Mouse (Mus musculus) liver, embryonic 13.5 days (tissue): ENCODE measurements at regions not wholly inside any gene's neighbourhood (a gene's known extent, or its start where the extent isn't known, plus 50 kb on each side); places are given as distances from the start of the nearest gene placed in this dataset.

ENCODE experiments used
- ATAC-seq: fragments of 200-750 bp; cut with Nextera tagmentation; 2 replicates; pipeline ENCODE4 v1.8.0; 2017; ENCODE audit warnings: low read depth, mild to moderate bottlenecking, moderate number of reproducible peaks, moderate library complexity
- DNase-seq: peaks from one replicate; pipeline ENCODE4 v3.0.0; 2022
- H3K27ac ChIP-seq: fragments of 300-500 bp; sonication (generic); 2 replicates; pipeline ENCODE4 v1.5.1; 2015; ENCODE audit warnings: moderate library complexity, mild to moderate bottlenecking, inconsistent platforms
- H3K27me3 ChIP-seq: fragments of 300-500 bp; sonication (generic); 2 replicates; pipeline ENCODE4 v1.6.1; 2015; ENCODE audit warnings: mild to moderate bottlenecking, inconsistent platforms
- H3K36me3 ChIP-seq: fragments of 300-500 bp; sonication (generic); 2 replicates; pipeline ENCODE4 v1.6.1; 2015; ENCODE audit warnings: mild to moderate bottlenecking, inconsistent platforms
- H3K4me1 ChIP-seq: fragments of 300-500 bp; sonication (generic); replicated peaks from 2 replicates; pipeline ENCODE4 v1.6.1; 2015; ENCODE audit warnings: inconsistent platforms
- H3K4me2 ChIP-seq: fragments of 300-500 bp; sonication (generic); 2 replicates; pipeline ENCODE4 v1.6.1; 2015; ENCODE audit warnings: inconsistent platforms, mild to moderate bottlenecking, moderate library complexity
- H3K4me3 ChIP-seq: fragments of 300-500 bp; sonication (generic); replicated peaks from 2 replicates; pipeline ENCODE4 v1.5.1; 2015; ENCODE audit warnings: mild to moderate bottlenecking, inconsistent platforms
- H3K9ac ChIP-seq: fragments of 300-500 bp; sonication (generic); 2 replicates; pipeline ENCODE4 v1.6.1; 2015; ENCODE audit warnings: mild to moderate bottlenecking, inconsistent platforms
- H3K9me3 ChIP-seq: fragments of 300-500 bp; sonication (generic); replicated peaks from 2 replicates; pipeline ENCODE4 v1.6.1; 2016; ENCODE audit warnings: inconsistent platforms
- WGBS: fragments of 180-500 bp; shearing (Covaris S2); methylation state at CpG from one replicate; pipeline ENCODE4 v1.1.7; 2015; ENCODE audit not compliant: insufficient replicate concordance; 5-methylcytosine and 5-hydroxymethylcytosine counted together

- DNase-seq (no peak), ATAC-seq (no peak)
- Histone ChIP-seq H3K9ac (no peak overlapping the region), H3K27ac (no peak overlapping the region), H3K9me3 (no peaks in the 10 kb centered on the region), H3K36me3 (no peaks in the 10 kb centered on the region), H3K4me1 (no peaks in the 10 kb centered on the region), H3K4me3 (no peak overlapping the region), H3K4me2 (no peak overlapping the region), H3K27me3 (no peaks in the 10 kb centered on the region)
- 69% methylated on average over 9 of the region's 9 CpGs for WGBS
Observed at GRCm38 (mm10) chr1:51622181-51622862, 144.1 kb upstream of the Nabp1 start.

GRCm38 (mm10) chr1:51621062-51621461 is 142.8 kb upstream of the Nabp1 start:
- H3K27ac ChIP-seq, result no peak overlapping the region
- no peak overlapping the region for H3K4me2 ChIP-seq
- DNase-seq, result no peak
- WGBS, result 70% methylated on average over 6 of the region's 6 CpGs
- no peak for ATAC-seq
- no peaks in the 10 kb centered on the region for H3K36me3 ChIP-seq
- no peak overlapping the region for H3K4me3 ChIP-seq
- no peak overlapping the region for H3K9ac ChIP-seq
- no peaks in the 10 kb centered on the region for H3K27me3 ChIP-seq
- H3K4me1 ChIP-seq, result no peaks in the 10 kb centered on the region
- no peaks in the 10 kb centered on the region for H3K9me3 ChIP-seq

GRCm38 (mm10) chr1:51617502-51618251 is 139.5 kb upstream of the Nabp1 start:
- H3K4me2 ChIP-seq, result no peak overlapping the region
- H3K36me3 ChIP-seq, result no peaks in the 10 kb centered on the region
- H3K27me3 ChIP-seq, result no peaks in the 10 kb centered on the region
- ATAC-seq (no peak), DNase-seq (no peak)
- WGBS, result 50% methylated on average over 13 of the region's 13 CpGs
- H3K9me3 ChIP-seq, result no peaks in the 10 kb centered on the region
- no peak overlapping the region for H3K4me3 ChIP-seq
- no peak overlapping the region for H3K9ac ChIP-seq
- H3K27ac ChIP-seq, result no peak overlapping the region
- H3K4me1 ChIP-seq, result no peaks in the 10 kb centered on the region

- Histone ChIP-seq H3K36me3 (no peaks in the 10 kb centered on the region), H3K4me1 (no peaks in the 10 kb centered on the region), H3K9ac (no peak overlapping the region), H3K4me3 (no peak overlapping the region), H3K4me2 (no peak overlapping the region), H3K9me3 (no peaks in the 10 kb centered on the region), H3K27ac (no peak overlapping the region), H3K27me3 (no peaks in the 10 kb centered on the region)
- WGBS, result 85% methylated on average over 1 of the region's 1 CpGs
- ATAC-seq (no peak), DNase-seq (no peak)
Observed at GRCm38 (mm10) chr1:51616091-51616490, 137.9 kb upstream of the Nabp1 start.

GRCm38 (mm10) chr1:51615523-51615922 is 137.3 kb upstream of the Nabp1 start:
- no peaks in the 10 kb centered on the region for H3K36me3 ChIP-seq
- H3K27me3 ChIP-seq, result no peaks in the 10 kb centered on the region
- 26% methylated on average over 6 of the region's 6 CpGs for WGBS
- no peak overlapping the region for H3K27ac ChIP-seq
- DNase-seq, result no peak
- H3K9ac ChIP-seq, result no peak overlapping the region
- H3K4me2 ChIP-seq, result no peak overlapping the region
- ATAC-seq, result no peak
- H3K4me3 ChIP-seq, result no peak overlapping the region
- H3K4me1 ChIP-seq, result no peaks in the 10 kb centered on the region
- H3K9me3 ChIP-seq, result no peaks in the 10 kb centered on the region

GRCm38 (mm10) chr1:51614700-51615099 is 136.5 kb upstream of the Nabp1 start:
- Histone ChIP-seq H3K4me1 (no peaks in the 10 kb centered on the region), H3K36me3 (no peaks in the 10 kb centered on the region), H3K9ac (no peak overlapping the region), H3K27ac (no peak overlapping the region), H3K9me3 (no peaks in the 10 kb centered on the region), H3K27me3 (no peaks in the 10 kb centered on the region), H3K4me2 (no peak overlapping the region), H3K4me3 (no peak overlapping the region)
- DNase-seq (no peak), ATAC-seq (no peak)

GRCm38 (mm10) chr1:51609295-51609694 is 131.1 kb upstream of the Nabp1 start:
- WGBS, result 57% methylated on average over 5 of the region's 5 CpGs
- H3K27me3 ChIP-seq, result no peaks in the 10 kb centered on the region
- DNase-seq (no peak), ATAC-seq (no peak)
- no peaks in the 10 kb centered on the region for H3K9me3 ChIP-seq
- no peak overlapping the region for H3K27ac ChIP-seq
- H3K4me1 ChIP-seq, result no peaks in the 10 kb centered on the region
- no peak overlapping the region for H3K4me3 ChIP-seq
- no peak overlapping the region for H3K9ac ChIP-seq
- no peak overlapping the region for H3K4me2 ChIP-seq
- no peaks in the 10 kb centered on the region for H3K36me3 ChIP-seq

- ATAC-seq, result no peak
Observed at GRCm38 (mm10) chr1:51607437-51607855, 129.2 kb upstream of the Nabp1 start.

GRCm38 (mm10) chr1:51602071-51602470 is 123.8 kb upstream of the Nabp1 start:
- no peak overlapping the region for H3K4me2 ChIP-seq
- H3K36me3 ChIP-seq, result no peaks in the 10 kb centered on the region
- no peak for ATAC-seq
- no peak overlapping the region for H3K9ac ChIP-seq
- DNase-seq, result no peak
- H3K9me3 ChIP-seq, result no peaks in the 10 kb centered on the region
- no peaks in the 10 kb centered on the region for H3K27me3 ChIP-seq
- no peak overlapping the region for H3K4me3 ChIP-seq
- no peaks in the 10 kb centered on the region for H3K4me1 ChIP-seq
- WGBS, result 78% methylated on average over 6 of the region's 6 CpGs
- H3K27ac ChIP-seq, result no peak overlapping the region

More at GRCm38 (mm10) chr1:51607437-51607855, 129.2 kb upstream of the Nabp1 start:
- no peaks in the 10 kb centered on the region for H3K4me1 ChIP-seq
- H3K9me3 ChIP-seq, result no peaks in the 10 kb centered on the region
- no peak for DNase-seq
- no peak overlapping the region for H3K9ac ChIP-seq
- no peaks in the 10 kb centered on the region for H3K27me3 ChIP-seq
- H3K4me2 ChIP-seq, result no peak overlapping the region
- 67% methylated on average over 8 of the region's 8 CpGs for WGBS
- H3K36me3 ChIP-seq, result no peaks in the 10 kb centered on the region
- H3K4me3 ChIP-seq, result no peak overlapping the region
- H3K27ac ChIP-seq, result no peak overlapping the region

GRCm38 (mm10) chr1:51600425-51600824 is 122.2 kb upstream of the Nabp1 start:
- WGBS, result 19% methylated on average over 7 of the region's 7 CpGs

GRCm38 (mm10) chr1:51596935-51597820 is 119.0 kb upstream of the Nabp1 start:
- Histone ChIP-seq H3K27me3 (no peaks in the 10 kb centered on the region), H3K4me3 (no peak overlapping the region), H3K9ac (no peak overlapping the region), H3K4me2 (peak overlapping the region; percentile 13; the same call in 1 of the 2 replicates), H3K9me3 (no peaks in the 10 kb centered on the region), H3K27ac (no peak overlapping the region), H3K36me3 (no peaks in the 10 kb centered on the region), H3K4me1 (peaks cover 6% of the 10 kb centered on the region)
- DNase-seq (peak; percentile 55), ATAC-seq (peak; percentile 73)
- 17% methylated on average over 18 of the region's 18 CpGs for WGBS

More at GRCm38 (mm10) chr1:51600425-51600824, 122.2 kb upstream of the Nabp1 start:
- no peak for DNase-seq
- H3K4me1 ChIP-seq, result no peaks in the 10 kb centered on the region
- H3K27ac ChIP-seq, result no peak overlapping the region
- no peaks in the 10 kb centered on the region for H3K36me3 ChIP-seq
- H3K9me3 ChIP-seq, result no peaks in the 10 kb centered on the region
- ATAC-seq, result no peak
- no peak overlapping the region for H3K4me2 ChIP-seq
- no peaks in the 10 kb centered on the region for H3K27me3 ChIP-seq
- no peak overlapping the region for H3K9ac ChIP-seq
- H3K4me3 ChIP-seq, result no peak overlapping the region
